Mouse (Mus musculus): ENCODE results near the gene Teddm3. TPM values are rescaled to one million over a fixed set of nuclear protein-coding genes. Genes with fewer than 3 reads are reported as not detected.

Teddm3 gene
- total and polyA plus RNA-seq, 3 experiments = not detected

- no peaks in the 10 kb centered on the region for H3K9me3 ChIP-seq (replicated peaks; ENCODE audit: insufficient read depth, low read length)
- no peak overlapping the region for H3K27ac ChIP-seq (ENCODE audit: control insufficient read depth, low read depth, low read length)
- TF ChIP-seq CTCF (IDR thresholded peaks at IDR 0.05 in 2 of 3, conservative IDR thresholded peaks at IDR 0.05 in 1 of 3; ENCODE audit: control insufficient read depth in 1 of 3, insufficient read depth in 1 of 3, low read depth in 2 of 3, low read length in 3 of 3, poor library complexity in 1 of 3, severe bottlenecking in 1 of 3) (no peak), ELF1 (IDR thresholded peaks at IDR 0.05; ENCODE audit: low read depth, low read length) (no peak), MYC (IDR thresholded peaks at IDR 0.05; ENCODE audit: low read depth, low read length) (no peak), CHD1 (IDR thresholded peaks at IDR 0.05; ENCODE audit: low read depth, low read length) (no peak), MAX (IDR thresholded peaks at IDR 0.05; ENCODE audit: low read length) (no peak), E2F4 (IDR thresholded peaks at IDR 0.05; ENCODE audit: borderline replicate concordance, low read depth, low read length) (no peak)
- no peaks in the 10 kb centered on the region; a peak in 1 of 4 replicates for H3K4me1 ChIP-seq (ENCODE audit: control insufficient read depth in 1 of 2, insufficient read depth in 2 of 2, low read length in 2 of 2)
- H3K27me3 ChIP-seq (ENCODE audit: control insufficient read depth in 1 of 2, insufficient read depth in 2 of 2, low read length in 2 of 2) = peaks cover 0 to 2% of the 10 kb centered on the region in 2 experiments; a peak in 1 of 4 replicates
- H3K36me3 ChIP-seq (ENCODE audit: control insufficient read depth in 1 of 2, insufficient read depth in 2 of 2, low read length in 2 of 2) = no peaks in the 10 kb centered on the region
- no peak overlapping the region for H3K4me3 ChIP-seq (ENCODE audit: control insufficient read depth in 1 of 2, insufficient read depth in 1 of 2, low read depth in 2 of 2, low read length in 2 of 2)
- H3K9ac ChIP-seq (ENCODE audit: control insufficient read depth, low read depth, low read length, poor library complexity, severe bottlenecking) = no peak overlapping the region
- DNase-seq (ENCODE audit: low read depth, low spot score) = no peak
- H3K79me2 ChIP-seq (ENCODE audit: control insufficient read depth, insufficient read depth, low read length, poor library complexity) = no peaks in the 10 kb centered on the region
Measured at GRCm38 (mm10) chr16:21116078-21116477, 37.7 kb downstream of the Teddm3 start.

- H3K9ac ChIP-seq (ENCODE audit: control insufficient read depth, low read depth, low read length, poor library complexity, severe bottlenecking) = no peak overlapping the region
- H3K9me3 ChIP-seq (replicated peaks; ENCODE audit: insufficient read depth, low read length) = no peaks in the 10 kb centered on the region
- DNase-seq (ENCODE audit: low read depth, low spot score) = no peak
- TF ChIP-seq E2F4 (IDR thresholded peaks at IDR 0.05; ENCODE audit: borderline replicate concordance, low read depth, low read length) (no peak), SMC3 (IDR thresholded peaks at IDR 0.05; ENCODE audit: low read depth, low read length) (no peak), KAT2A (conservative IDR thresholded peaks at IDR 0.05; ENCODE audit: low read depth, low read length) (no peak), ZMIZ1 (IDR thresholded peaks at IDR 0.05; ENCODE audit: low read depth, low read length) (no peak), MXI1 (IDR thresholded peaks at IDR 0.05; ENCODE audit: low read depth, low read length) (no peak), CTCF (IDR thresholded peaks at IDR 0.05 in 2 of 3, conservative IDR thresholded peaks at IDR 0.05 in 1 of 3; ENCODE audit: control insufficient read depth in 1 of 3, insufficient read depth in 1 of 3, low read depth in 2 of 3, low read length in 3 of 3, poor library complexity in 1 of 3, severe bottlenecking in 1 of 3) (peak in 1 of 3 experiments; percentile 9; a peak in 1 of 6 replicates), GATA1 (IDR thresholded peaks at IDR 0.05; ENCODE audit: low read depth, low read length) (no peak)
- H3K27ac ChIP-seq (ENCODE audit: control insufficient read depth, low read depth, low read length) = no peak overlapping the region
- no peaks in the 10 kb centered on the region for H3K79me2 ChIP-seq (ENCODE audit: control insufficient read depth, insufficient read depth, low read length, poor library complexity)
- no peaks in the 10 kb centered on the region for H3K27me3 ChIP-seq (ENCODE audit: control insufficient read depth in 1 of 2, insufficient read depth in 2 of 2, low read length in 2 of 2)
- no peaks in the 10 kb centered on the region for H3K4me1 ChIP-seq (ENCODE audit: control insufficient read depth in 1 of 2, insufficient read depth in 2 of 2, low read length in 2 of 2)
- no peak overlapping the region for H3K4me3 ChIP-seq (ENCODE audit: control insufficient read depth in 1 of 2, insufficient read depth in 1 of 2, low read depth in 2 of 2, low read length in 2 of 2)
- no peaks in the 10 kb centered on the region for H3K36me3 ChIP-seq (ENCODE audit: control insufficient read depth in 1 of 2, insufficient read depth in 2 of 2, low read length in 2 of 2)
Measured at GRCm38 (mm10) chr16:21109473-21109872, 44.3 kb downstream of the Teddm3 start.

Other genes with a start within 250 kb of the Teddm3 start
- gene Ephb3, start 50.8 kb upstream of the Teddm3 start, total RNA-seq (2012; rRNA removed) = 0.42 and 0.46 TPM in 2 replicates
- 1 to 10 TPM in 1 of 2 experiments, not detected in 1; 2.9 TPM for gene Ephb3, start 50.8 kb upstream of the Teddm3 start, polyA plus RNA-seq (2012; ENCODE audit: insufficient read depth in 1 of 2, insufficient read length in 2 of 2, low read depth in 1 of 2, low replicate concordance in 2 of 2, missing spikeins in 1 of 2)

Measured in MEL (cell line).